Mouse (Mus musculus) intestine, embryonic 15.5 days (tissue): ENCODE results near the gene Map3k1. TPM values are rescaled to one million over a fixed set of nuclear protein-coding genes. Genes with fewer than 3 reads are reported as not detected.

Experiments used
- ATAC-seq: fragments of 200-750 bp; cut with Nextera tagmentation; 2 replicates; pipeline ENCODE4 v1.8.0; 2017; ENCODE audit warnings: moderate TSS enrichment, moderate library complexity
- H3K27ac ChIP-seq: fragments of 300-500 bp; sonication (generic); 2 replicates; pipeline ENCODE4 v1.5.1; 2015; ENCODE audit warnings: mild to moderate bottlenecking, inconsistent platforms
- H3K27me3 ChIP-seq: fragments of 300-500 bp; sonication (generic); replicated peaks from 2 replicates; pipeline ENCODE4 v1.6.1; 2015; ENCODE audit warnings: inconsistent platforms
- H3K36me3 ChIP-seq: fragments of 300-500 bp; sonication (generic); 2 replicates; pipeline ENCODE4 v1.6.1; 2015; ENCODE audit warnings: inconsistent platforms
- H3K4me1 ChIP-seq: fragments of 300-500 bp; sonication (generic); replicated peaks from 2 replicates; pipeline ENCODE4 v1.6.1; 2015; ENCODE audit warnings: inconsistent platforms
- H3K4me2 ChIP-seq: fragments of 300-500 bp; sonication (generic); replicated peaks from 2 replicates; pipeline ENCODE4 v1.6.1; 2015; ENCODE audit warnings: mild to moderate bottlenecking, inconsistent platforms
- H3K4me3 ChIP-seq: fragments of 300-500 bp; sonication (generic); replicated peaks from 2 replicates; pipeline ENCODE4 v1.5.1; 2015; ENCODE audit warnings: inconsistent platforms
- H3K9ac ChIP-seq: fragments of 300-500 bp; sonication (generic); 2 replicates; pipeline ENCODE4 v1.6.1; 2015; ENCODE audit warnings: inconsistent platforms
- H3K9me3 ChIP-seq: fragments of 300-500 bp; sonication (generic); 2 replicates; pipeline ENCODE4 v1.6.1; 2016; ENCODE audit warnings: inconsistent platforms
- WGBS: fragments of 180-500 bp; shearing (Covaris S2); methylation state at CpG from one replicate; pipeline ENCODE4 v1.1.7; 2015; 5-methylcytosine and 5-hydroxymethylcytosine counted together
- polyA plus RNA-seq: library from polyadenylated mRNA; unstranded; fragments of >200 nt; fragmentation: Nextera tagmentation; extraction: Ambion mirVana; gene quantifications from 2 replicates; pipeline ENCODE4 v1.2.1, GENCODE M21; 2015

Gene Map3k1
- polyA plus RNA-seq, 1 experiment from 2014 or later = 24.1 TPM

DNA sequence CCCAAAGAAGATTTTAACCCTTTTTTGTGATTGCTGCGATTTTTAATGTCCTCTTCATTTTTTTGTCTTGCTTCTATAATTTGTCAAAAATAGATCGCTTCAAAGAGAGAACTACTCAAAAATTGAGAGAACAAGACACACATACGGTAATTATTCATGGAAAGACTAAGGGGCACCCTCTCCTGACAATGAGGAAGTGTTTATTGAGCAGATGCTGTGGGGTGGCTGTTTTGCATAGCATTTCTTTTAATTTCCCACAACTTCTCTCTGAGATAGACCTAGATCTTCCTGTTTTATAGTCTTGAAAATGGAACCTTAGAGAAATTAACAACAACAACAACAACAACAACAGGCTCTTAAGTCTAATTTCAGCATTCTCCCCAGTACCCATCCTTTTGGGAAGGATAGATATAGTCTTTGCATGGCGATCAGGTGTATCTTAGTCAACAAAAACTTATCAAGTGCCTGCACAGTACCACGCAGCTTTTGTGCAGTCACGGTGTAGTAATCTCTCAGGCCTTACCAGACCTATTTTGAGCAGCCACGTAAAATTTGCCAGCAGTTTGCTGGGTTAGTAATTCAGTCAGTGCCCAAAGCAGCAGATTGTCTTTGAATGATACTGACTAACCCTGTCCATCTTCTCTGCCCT, 13.1 kb upstream of the Map3k1 start:
- no peak for ATAC-seq
- WGBS = 85% methylated on average over 7 of the region's 7 CpGs
- H3K4me2 ChIP-seq = no peak overlapping the region
- no peak overlapping the region for H3K27ac ChIP-seq
- H3K27me3 ChIP-seq = no peaks in the 10 kb centered on the region
- no peaks in the 10 kb centered on the region for H3K36me3 ChIP-seq
- peaks cover 3% of the 10 kb centered on the region for H3K4me1 ChIP-seq
- no peaks in the 10 kb centered on the region for H3K9me3 ChIP-seq
- no peak overlapping the region for H3K9ac ChIP-seq
- no peak overlapping the region for H3K4me3 ChIP-seq

- Histone ChIP-seq H3K4me1 (peaks cover 3% of the 10 kb centered on the region), H3K27ac (no peak overlapping the region), H3K9me3 (no peaks in the 10 kb centered on the region; the same call in 1 of the 2 replicates), H3K4me3 (no peak overlapping the region), H3K4me2 (no peak overlapping the region), H3K36me3 (no peaks in the 10 kb centered on the region), H3K27me3 (no peaks in the 10 kb centered on the region), H3K9ac (no peak overlapping the region)
- ATAC-seq = no peak
- 84% methylated on average over 9 of the region's 9 CpGs for WGBS
These were observed 11.0 kb upstream of the Map3k1 start for GRCm38 (mm10) chr13:111819618-111820385.

DNA sequence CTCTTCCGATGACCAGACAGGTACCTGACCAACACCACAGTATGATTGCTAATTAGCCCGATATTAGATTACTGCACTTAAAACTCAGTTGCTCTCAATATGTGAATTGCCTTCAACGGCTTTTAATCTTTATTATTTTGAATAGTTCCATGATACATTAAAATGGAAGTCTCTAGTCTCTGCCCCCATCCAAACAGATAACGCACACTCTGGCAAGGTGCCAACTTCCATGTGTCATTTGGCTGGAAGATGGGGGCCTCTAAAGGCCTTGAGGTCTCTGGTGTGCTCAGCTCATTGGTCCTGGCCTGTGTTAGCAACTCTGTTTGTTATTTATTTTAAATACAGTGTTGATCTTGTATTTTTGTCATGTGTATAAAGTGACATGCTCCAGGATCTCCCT, 10.3 kb upstream of the Map3k1 start:
- H3K9me3 ChIP-seq = no peaks in the 10 kb centered on the region; the same call in 1 of the 2 replicates
- H3K4me3 ChIP-seq = no peak overlapping the region
- H3K9ac ChIP-seq = no peak overlapping the region
- H3K27ac ChIP-seq = no peak overlapping the region
- ATAC-seq = 0 out of 2 replicates have a peak, but pooled peaks have one; percentile 10
- H3K4me1 ChIP-seq = peaks cover 3% of the 10 kb centered on the region
- no peak overlapping the region for H3K4me2 ChIP-seq
- H3K27me3 ChIP-seq = no peaks in the 10 kb centered on the region
- WGBS = 70% methylated on average over 4 of the region's 4 CpGs
- no peaks in the 10 kb centered on the region for H3K36me3 ChIP-seq

DNA sequence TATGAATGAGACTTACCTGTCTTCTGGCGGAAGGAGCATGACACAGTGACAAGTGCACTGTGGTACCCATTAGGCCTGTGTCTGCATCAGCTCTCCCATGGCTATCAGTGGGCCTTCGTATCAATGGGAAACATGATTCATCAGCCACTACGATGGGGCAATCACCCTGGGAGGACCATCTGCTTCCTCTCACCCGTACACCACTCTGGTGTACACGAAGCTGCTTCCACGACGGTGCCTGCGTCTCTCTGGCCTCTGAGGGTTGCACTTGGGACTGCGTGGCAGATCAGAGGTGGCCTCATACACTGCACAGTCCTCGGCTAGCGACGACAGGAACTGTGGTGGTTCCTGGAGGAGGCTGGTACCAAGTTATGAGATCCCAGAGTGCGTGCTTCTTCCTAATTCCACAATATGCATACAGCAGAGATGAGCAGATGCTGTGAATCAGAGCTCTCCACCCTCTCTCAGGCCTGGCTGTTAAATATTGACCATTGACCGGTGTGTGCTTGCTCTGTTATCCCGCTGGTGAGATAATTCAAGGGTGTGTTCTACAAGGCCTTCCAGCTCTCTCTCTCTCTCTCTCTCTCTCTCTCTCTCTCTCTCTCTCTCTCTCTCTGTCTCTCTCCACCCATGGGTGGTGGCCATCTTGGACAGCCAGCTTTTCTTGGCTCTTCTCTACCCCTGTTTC, 9.6 kb upstream of the Map3k1 start:
- peaks cover 3% of the 10 kb centered on the region for H3K4me1 ChIP-seq
- H3K4me2 ChIP-seq = peak overlapping the region; percentile 20; the same call in 1 of the 2 replicates
- WGBS = 58% methylated on average over 15 of the region's 15 CpGs
- peak; percentile 94 for ATAC-seq
- H3K36me3 ChIP-seq = no peaks in the 10 kb centered on the region
- H3K9me3 ChIP-seq = no peaks in the 10 kb centered on the region; the same call in 1 of the 2 replicates
- H3K27ac ChIP-seq = no peak overlapping the region
- no peak overlapping the region for H3K9ac ChIP-seq
- H3K4me3 ChIP-seq = no peak overlapping the region
- no peaks in the 10 kb centered on the region for H3K27me3 ChIP-seq

GRCm38 (mm10) chr13:111817773-111818172, 9.0 kb upstream of the Map3k1 start:
- H3K4me3 ChIP-seq = no peak overlapping the region
- no peaks in the 10 kb centered on the region for H3K27me3 ChIP-seq
- H3K4me2 ChIP-seq = 0 out of 2 replicates have a peak overlapping the region, but pooled peaks have one; percentile 20
- WGBS = 84% methylated on average over 7 of the region's 7 CpGs
- H3K9me3 ChIP-seq = no peaks in the 10 kb centered on the region; the same call in 1 of the 2 replicates
- ATAC-seq = no peak
- H3K36me3 ChIP-seq = no peaks in the 10 kb centered on the region
- peaks cover 3% of the 10 kb centered on the region for H3K4me1 ChIP-seq
- H3K27ac ChIP-seq = no peak overlapping the region
- H3K9ac ChIP-seq = no peak overlapping the region

- Histone ChIP-seq H3K4me3 (no peak overlapping the region), H3K4me2 (no peak overlapping the region), H3K27ac (no peak overlapping the region), H3K4me1 (peaks cover 3% of the 10 kb centered on the region), H3K9me3 (no peaks in the 10 kb centered on the region; the same call in 1 of the 2 replicates), H3K27me3 (no peaks in the 10 kb centered on the region), H3K36me3 (no peaks in the 10 kb centered on the region), H3K9ac (no peak overlapping the region)
- 73% methylated on average over 3 of the region's 3 CpGs for WGBS
- ATAC-seq = no peak
These were observed 7.6 kb upstream of the Map3k1 start for GRCm38 (mm10) chr13:111816431-111816830.

- Histone ChIP-seq H3K9me3 (no peaks in the 10 kb centered on the region; the same call in 1 of the 2 replicates), H3K4me3 (no peak overlapping the region), H3K27ac (no peak overlapping the region), H3K9ac (no peak overlapping the region), H3K27me3 (no peaks in the 10 kb centered on the region), H3K36me3 (no peaks in the 10 kb centered on the region), H3K4me2 (no peak overlapping the region), H3K4me1 (peaks cover 6% of the 10 kb centered on the region)
- 92% methylated on average over 4 of the region's 4 CpGs for WGBS
- no peak for ATAC-seq
These were observed 6.7 kb upstream of the Map3k1 start for GRCm38 (mm10) chr13:111815486-111815885.

- H3K4me1 ChIP-seq = peaks cover 8% of the 10 kb centered on the region
- H3K9ac ChIP-seq = no peak overlapping the region
- no peak for ATAC-seq
- 99% methylated on average over 7 of the region's 7 CpGs for WGBS
- no peaks in the 10 kb centered on the region for H3K27me3 ChIP-seq
- no peaks in the 10 kb centered on the region for H3K36me3 ChIP-seq
- H3K4me2 ChIP-seq = no peak overlapping the region
- H3K27ac ChIP-seq = no peak overlapping the region
- no peak overlapping the region for H3K4me3 ChIP-seq
- no peaks in the 10 kb centered on the region; the same call in 1 of the 2 replicates for H3K9me3 ChIP-seq
These were observed 6.2 kb upstream of the Map3k1 start for GRCm38 (mm10) chr13:111815017-111815416.

GRCm38 (mm10) chr13:111812647-111813046, 3.9 kb upstream of the Map3k1 start:
- H3K4me3 ChIP-seq = no peak overlapping the region
- H3K27me3 ChIP-seq = no peaks in the 10 kb centered on the region
- ATAC-seq = no peak
- H3K36me3 ChIP-seq = no peaks in the 10 kb centered on the region
- H3K27ac ChIP-seq = no peak overlapping the region
- 86% methylated on average over 2 of the region's 2 CpGs for WGBS
- H3K4me1 ChIP-seq = peaks cover 11% of the 10 kb centered on the region; the same call in 1 of the 2 replicates
- no peak overlapping the region for H3K9ac ChIP-seq
- no peak overlapping the region for H3K4me2 ChIP-seq
- H3K9me3 ChIP-seq = no peaks in the 10 kb centered on the region; the same call in 1 of the 2 replicates

DNA sequence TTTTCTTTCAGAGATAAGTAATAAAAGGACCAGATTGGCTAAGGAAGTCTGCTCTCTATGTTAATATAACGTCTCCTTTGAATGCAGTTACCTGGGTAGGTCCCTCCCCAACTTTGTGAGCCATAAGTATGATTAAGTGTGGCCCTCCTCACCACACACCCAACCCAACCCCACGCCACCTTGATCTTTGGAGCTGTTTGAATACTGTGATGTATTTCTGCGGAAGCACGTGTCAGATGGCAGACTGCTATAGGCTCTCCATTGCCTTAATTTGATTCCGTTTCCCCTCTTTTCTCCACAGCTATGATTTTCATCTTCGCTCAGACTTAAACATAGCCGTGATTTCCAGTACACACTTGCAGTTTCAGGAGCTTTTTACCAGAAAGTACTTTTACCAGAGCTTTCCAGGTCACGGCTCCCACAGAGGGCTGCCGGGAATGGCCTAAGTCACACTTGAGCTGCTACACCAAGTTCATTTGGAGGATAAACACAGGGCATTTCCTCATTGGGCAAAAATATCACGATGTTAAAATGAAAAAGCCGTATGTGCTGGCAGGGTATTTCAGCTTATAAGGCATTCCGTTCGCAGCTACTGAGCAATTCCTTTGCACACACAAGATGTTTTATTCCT, 2.3 kb upstream of the Map3k1 start:
- WGBS = 80% methylated on average over 13 of the region's 13 CpGs
- Histone ChIP-seq H3K9ac (no peak overlapping the region), H3K4me3 (no peak overlapping the region), H3K36me3 (no peaks in the 10 kb centered on the region), H3K27ac (no peak overlapping the region), H3K4me2 (no peak overlapping the region), H3K27me3 (no peaks in the 10 kb centered on the region), H3K9me3 (no peaks in the 10 kb centered on the region; the same call in 1 of the 2 replicates), H3K4me1 (peaks cover 11% of the 10 kb centered on the region; the same call in 1 of the 2 replicates)
- no peak for ATAC-seq

- Histone ChIP-seq H3K4me2 (peak overlapping the region; percentile 88), H3K4me3 (peak overlapping the region; percentile 92), H3K9ac (peak overlapping the region; percentile 77), H3K36me3 (no peaks in the 10 kb centered on the region), H3K27me3 (no peaks in the 10 kb centered on the region), H3K9me3 (no peaks in the 10 kb centered on the region), H3K27ac (peak overlapping the region; percentile 92), H3K4me1 (peaks cover 25% of the 10 kb centered on the region)
- WGBS = 1% methylated on average over 29 of the region's 29 CpGs
- peak; percentile 64 for ATAC-seq
These were observed 854 bp upstream of the Map3k1 start for GRCm38 (mm10) chr13:111809466-111810228.
